Mouse (Mus musculus): Measurements from ENCODE around the gene Itga3. TPM values are rescaled to one million over a fixed set of nuclear protein-coding genes. Genes with fewer than 3 reads are reported as not detected.

Itga3 gene
- total and polyA plus RNA-seq, 2 experiments from 2014 or later, result 12.3 to 33.2 TPM

DNA sequence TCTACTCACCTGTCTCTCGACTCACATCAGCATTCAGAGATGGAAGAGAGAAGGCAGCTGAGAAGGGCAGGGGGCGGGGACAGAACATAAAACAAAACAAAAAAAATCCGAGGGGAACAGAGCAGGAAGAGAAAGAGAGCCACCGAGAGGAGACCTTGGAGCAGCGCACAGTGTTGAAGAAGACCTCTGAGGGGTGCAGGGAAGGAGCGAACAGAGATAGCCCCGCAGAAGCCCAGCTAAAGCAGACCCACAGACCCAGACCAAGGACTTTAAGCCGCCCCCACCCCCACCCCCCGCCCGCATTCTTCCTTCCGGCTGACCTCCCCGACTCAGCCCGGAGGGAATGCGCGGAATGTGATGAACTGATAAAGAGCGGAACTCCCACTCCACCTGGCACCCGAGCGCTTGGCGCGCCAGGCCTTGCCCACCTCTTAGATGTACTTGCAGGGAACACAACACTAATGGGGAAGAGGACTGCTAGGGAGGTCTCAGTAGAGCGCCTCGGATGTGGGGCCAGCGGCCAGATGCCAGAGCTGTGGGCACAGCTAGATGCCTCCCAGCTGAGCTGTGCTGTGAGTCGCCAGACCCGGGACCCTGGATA lies 28.8 kb upstream of the Itga3 start:
- Histone ChIP-seq H3K4me2 (ENCODE audit: low read depth, low read length, poor library complexity, severe bottlenecking) (peak overlapping the region; percentile 37; the same call in 1 of the 2 replicates), H3K27me3 (ENCODE audit: insufficient read depth, low read length) (no peaks in the 10 kb centered on the region), H3K27ac (ENCODE audit: low read depth, low read length) (no peak overlapping the region), H3K36me3 (ENCODE audit: insufficient read depth, low read length) (no peaks in the 10 kb centered on the region), H3K4me1 (ENCODE audit: insufficient read depth, low read length) (no peaks in the 10 kb centered on the region), H3K9ac (replicated peaks; ENCODE audit: low read length, poor library complexity, severe bottlenecking) (no peak overlapping the region), H3K4me3 (ENCODE audit: low read depth, low read length) (no peak overlapping the region), H3K9me3 (ENCODE audit: low read length) (no peaks in the 10 kb centered on the region)
- WGBS, result 3% methylated on average over 23 of the region's 25 CpGs
- ATAC-seq (ENCODE audit: low FRiP score) (no peak), DNase-seq (ENCODE audit: low spot score) (no peak)
- no peak for TF ChIP-seq CTCF (IDR thresholded peaks at IDR 0.05)

DNA sequence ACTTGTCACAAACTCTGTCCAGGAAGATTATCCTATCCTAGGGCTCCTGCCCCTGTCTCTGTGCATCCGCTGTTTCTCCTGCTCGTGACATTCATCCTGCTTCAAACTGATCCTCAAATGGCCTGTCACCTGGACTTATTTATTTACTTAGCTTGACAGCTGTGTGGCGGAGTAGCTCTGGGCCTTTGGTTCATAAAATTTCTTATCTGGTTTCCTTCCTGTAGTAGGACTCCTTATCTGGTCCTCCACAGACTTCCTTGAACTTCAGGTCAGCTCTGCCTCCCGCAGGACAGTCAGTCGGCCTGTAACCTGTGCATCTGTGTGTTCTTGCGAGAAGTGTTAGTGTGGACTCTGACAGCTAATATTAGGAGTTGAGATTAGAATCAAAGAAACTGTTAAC lies 27.7 kb upstream of the Itga3 start:
- no peak for ATAC-seq (ENCODE audit: low FRiP score)
- H3K4me3 ChIP-seq (ENCODE audit: low read depth, low read length), result no peak overlapping the region
- WGBS, result 72% methylated on average over 6 of the region's 6 CpGs
- H3K36me3 ChIP-seq (ENCODE audit: insufficient read depth, low read length), result no peaks in the 10 kb centered on the region
- no peak overlapping the region for H3K9ac ChIP-seq (replicated peaks; ENCODE audit: low read length, poor library complexity, severe bottlenecking)
- H3K4me2 ChIP-seq (ENCODE audit: low read depth, low read length, poor library complexity, severe bottlenecking), result no peak overlapping the region
- H3K9me3 ChIP-seq (ENCODE audit: low read length), result no peaks in the 10 kb centered on the region
- no peak for DNase-seq (ENCODE audit: low spot score)
- H3K27ac ChIP-seq (ENCODE audit: low read depth, low read length), result no peak overlapping the region
- H3K27me3 ChIP-seq (ENCODE audit: insufficient read depth, low read length), result no peaks in the 10 kb centered on the region
- no peak for TF ChIP-seq CTCF (IDR thresholded peaks at IDR 0.05)
- no peaks in the 10 kb centered on the region for H3K4me1 ChIP-seq (ENCODE audit: insufficient read depth, low read length)

DNA sequence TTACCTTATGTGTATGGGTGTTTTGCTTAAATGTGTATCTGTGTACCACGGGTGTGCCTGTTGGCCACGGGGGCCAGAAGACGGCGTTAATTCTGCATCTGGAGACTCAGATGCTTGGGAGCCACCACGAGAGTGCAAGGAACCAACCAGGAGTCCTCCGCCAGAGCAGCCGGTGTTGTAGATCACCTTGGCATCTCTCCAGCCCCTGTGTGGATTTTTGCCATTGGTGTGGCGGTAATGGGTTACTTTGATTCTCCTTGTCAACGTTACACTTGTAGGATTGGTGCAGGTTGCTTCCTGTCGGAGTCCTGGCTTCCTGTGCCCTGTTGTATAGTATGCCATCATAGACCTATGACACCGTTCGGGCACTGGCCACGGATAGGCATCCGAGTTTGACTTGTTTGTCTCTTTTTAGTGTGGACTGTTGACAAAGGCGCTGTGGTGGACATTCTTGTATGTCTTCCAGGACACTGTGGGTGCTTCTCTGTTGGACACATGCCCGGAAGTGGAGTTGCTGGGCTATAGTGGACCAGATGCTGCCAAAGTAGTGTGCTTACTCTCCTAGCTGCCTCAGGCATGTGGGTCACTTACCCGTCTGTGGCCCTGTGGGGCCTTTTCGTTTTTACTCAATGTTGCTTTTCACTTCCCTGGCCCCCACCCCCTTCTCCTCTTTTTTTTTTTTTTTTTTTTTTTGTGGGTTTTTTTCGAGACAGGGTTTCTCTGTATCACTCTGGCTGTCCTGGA lies 25.7 kb upstream of the Itga3 start:
- 89% methylated on average over 19 of the region's 19 CpGs for WGBS
- Histone ChIP-seq H3K36me3 (ENCODE audit: insufficient read depth, low read length) (no peaks in the 10 kb centered on the region), H3K9me3 (ENCODE audit: low read length) (no peaks in the 10 kb centered on the region), H3K4me3 (ENCODE audit: low read depth, low read length) (no peak overlapping the region), H3K4me1 (ENCODE audit: insufficient read depth, low read length) (no peaks in the 10 kb centered on the region), H3K27ac (ENCODE audit: low read depth, low read length) (no peak overlapping the region), H3K27me3 (ENCODE audit: insufficient read depth, low read length) (no peaks in the 10 kb centered on the region), H3K9ac (replicated peaks; ENCODE audit: low read length, poor library complexity, severe bottlenecking) (no peak overlapping the region), H3K4me2 (ENCODE audit: low read depth, low read length, poor library complexity, severe bottlenecking) (no peak overlapping the region)
- no peak for ATAC-seq (ENCODE audit: low FRiP score)
- TF ChIP-seq CTCF (IDR thresholded peaks at IDR 0.05), result no peak
- DNase-seq (ENCODE audit: low spot score), result peak; percentile 55

DNA sequence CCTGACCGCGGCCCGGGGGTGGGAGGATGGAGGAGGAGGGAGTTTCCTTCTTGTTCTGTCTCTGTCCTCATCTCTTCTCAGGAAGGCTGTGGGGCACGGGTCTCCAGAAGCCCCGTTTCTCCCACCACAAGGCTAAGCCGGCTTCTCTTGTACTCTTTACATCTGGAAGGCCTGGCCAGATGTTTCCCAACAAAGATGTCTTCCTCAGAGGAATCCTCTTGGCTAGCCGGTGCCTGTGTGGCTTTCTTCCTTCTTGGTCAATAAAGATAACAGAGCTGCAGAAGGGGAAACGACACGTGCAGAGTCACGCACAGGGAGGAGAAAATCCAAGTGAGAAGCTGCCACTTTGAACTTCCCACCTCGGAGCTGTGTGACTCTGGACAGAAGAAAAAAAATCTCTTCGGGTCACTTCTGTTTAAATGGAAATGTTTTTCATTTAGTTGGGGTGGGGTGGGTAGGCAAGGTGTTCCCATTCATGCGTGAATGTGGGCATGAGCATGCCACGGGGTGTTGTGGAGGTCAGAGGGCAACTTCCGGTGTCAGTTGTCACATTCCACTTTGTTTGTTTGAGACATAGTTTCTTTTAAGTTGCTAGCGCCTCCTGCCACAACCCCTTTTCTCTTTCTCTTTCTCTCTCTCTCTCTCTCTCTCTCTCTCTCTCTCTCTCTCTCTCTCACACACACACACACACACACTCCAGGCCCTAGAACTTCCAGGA lies 24.6 kb upstream of the Itga3 start:
- DNase-seq (ENCODE audit: low spot score), result no peak
- Histone ChIP-seq H3K27me3 (ENCODE audit: insufficient read depth, low read length) (no peaks in the 10 kb centered on the region), H3K4me2 (ENCODE audit: low read depth, low read length, poor library complexity, severe bottlenecking) (no peak overlapping the region), H3K9ac (replicated peaks; ENCODE audit: low read length, poor library complexity, severe bottlenecking) (no peak overlapping the region), H3K4me1 (ENCODE audit: insufficient read depth, low read length) (no peaks in the 10 kb centered on the region), H3K27ac (ENCODE audit: low read depth, low read length) (no peak overlapping the region), H3K4me3 (ENCODE audit: low read depth, low read length) (no peak overlapping the region), H3K9me3 (ENCODE audit: low read length) (no peaks in the 10 kb centered on the region), H3K36me3 (ENCODE audit: insufficient read depth, low read length) (no peaks in the 10 kb centered on the region)
- ATAC-seq (ENCODE audit: low FRiP score), result no peak
- TF ChIP-seq CTCF (IDR thresholded peaks at IDR 0.05), result no peak
- 23% methylated on average over 16 of the region's 16 CpGs for WGBS

DNA sequence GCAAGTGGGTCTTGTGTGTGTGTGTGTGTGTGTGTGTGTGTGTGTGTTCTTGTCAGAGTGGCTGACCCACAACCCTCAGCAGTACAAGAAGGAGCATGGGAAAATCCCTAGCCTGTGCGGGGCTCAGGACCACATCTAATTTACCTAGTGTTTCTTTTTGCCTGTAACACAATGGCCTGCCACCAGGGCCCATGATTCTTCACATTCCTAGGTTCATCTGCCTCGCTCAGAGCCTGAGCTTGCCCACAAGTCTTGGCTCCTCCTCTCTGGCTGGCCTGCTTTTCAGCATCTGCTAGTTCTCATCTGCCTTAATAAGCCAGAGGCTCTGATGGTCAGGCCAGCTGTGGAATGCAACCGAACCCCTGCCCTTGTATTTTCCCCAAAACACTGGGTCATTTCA lies 23.8 kb upstream of the Itga3 start:
- H3K36me3 ChIP-seq (ENCODE audit: insufficient read depth, low read length), result no peaks in the 10 kb centered on the region
- no peak overlapping the region for H3K4me3 ChIP-seq (ENCODE audit: low read depth, low read length)
- no peaks in the 10 kb centered on the region for H3K27me3 ChIP-seq (ENCODE audit: insufficient read depth, low read length)
- no peaks in the 10 kb centered on the region for H3K9me3 ChIP-seq (ENCODE audit: low read length)
- no peak for TF ChIP-seq CTCF (IDR thresholded peaks at IDR 0.05)
- H3K27ac ChIP-seq (ENCODE audit: low read depth, low read length), result no peak overlapping the region
- ATAC-seq (ENCODE audit: low FRiP score) (no peak), DNase-seq (ENCODE audit: low spot score) (no peak)
- H3K4me1 ChIP-seq (ENCODE audit: insufficient read depth, low read length), result no peaks in the 10 kb centered on the region
- no peak overlapping the region for H3K4me2 ChIP-seq (ENCODE audit: low read depth, low read length, poor library complexity, severe bottlenecking)
- 41% methylated on average over 3 of the region's 3 CpGs for WGBS
- no peak overlapping the region for H3K9ac ChIP-seq (replicated peaks; ENCODE audit: low read length, poor library complexity, severe bottlenecking)
